Mouse (Mus musculus) cerebellum, adult 9-11 months (tissue): ENCODE data around the gene Cryab.
A peak's percentile ranks its signal among the peaks of the same experiment; 100 is the strongest.

Experiments used
- DNase-seq: peaks from one replicate; pipeline ENCODE4 v3.0.0; 2022

The Cryab gene

DNA sequence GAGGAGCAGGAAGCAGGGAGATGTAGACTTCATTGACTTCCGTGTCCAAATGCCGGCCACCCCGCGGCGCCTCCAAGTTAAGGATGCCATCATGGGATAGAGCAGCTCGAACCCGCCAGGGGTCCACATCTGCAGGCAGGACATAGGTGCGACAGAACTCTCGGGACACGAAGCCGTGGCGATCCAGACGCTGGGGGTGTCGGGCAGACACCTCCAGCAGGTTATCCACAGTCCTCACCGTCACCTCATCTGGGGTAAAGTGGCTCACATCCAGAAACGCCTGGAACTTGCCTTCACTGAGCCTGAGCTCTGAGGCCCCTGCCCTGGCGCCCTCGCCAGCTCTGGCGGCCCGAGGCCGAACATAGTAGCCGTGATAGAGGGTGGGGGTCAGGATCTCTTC is at the start of gene Cryab:
Cryab (plus strand) TSS at position 3 of the 400 bp plus-strand sequence.
- DNase-seq, result no peak

DNA sequence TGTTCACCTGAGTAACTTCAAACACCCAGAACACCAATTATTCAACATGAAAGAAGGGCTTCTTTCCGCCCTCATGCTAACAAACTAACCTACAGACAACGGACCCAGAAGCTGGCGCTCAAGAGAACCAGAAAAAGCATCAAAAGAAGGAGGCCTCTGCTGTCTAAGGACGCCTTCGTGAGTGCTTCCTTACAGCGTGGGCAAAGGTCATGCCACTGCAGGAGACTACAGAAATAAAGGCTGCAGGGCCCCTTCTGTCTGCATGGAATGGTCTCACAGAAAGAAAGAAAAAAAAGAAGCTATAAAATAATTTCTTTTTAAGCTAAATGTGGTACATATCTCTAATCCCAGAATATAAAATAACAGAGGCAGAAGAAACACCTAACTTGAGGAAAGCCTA is 46.2 kb upstream of the Cryab start:
- DNase-seq, result no peak

DNA sequence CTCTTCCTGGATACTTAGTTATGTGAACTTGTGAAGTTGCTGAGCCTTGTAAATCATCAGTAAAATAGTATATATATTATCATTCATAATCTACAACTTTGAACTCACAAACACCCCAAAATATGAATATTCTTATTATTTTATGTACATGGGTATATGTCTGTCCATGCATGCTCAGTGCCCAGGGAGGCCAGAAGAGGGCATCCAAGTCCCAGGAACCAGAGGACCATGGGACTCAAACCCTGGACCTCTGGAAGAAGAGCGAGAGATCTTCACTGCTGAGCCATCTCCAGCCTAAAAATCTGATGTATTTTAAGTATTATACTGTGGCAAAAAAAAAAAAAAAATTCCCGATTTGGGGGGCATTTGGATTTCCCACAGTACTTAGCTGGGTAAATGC is 42.0 kb upstream of the Cryab start:
- DNase-seq, result no peak

DNA sequence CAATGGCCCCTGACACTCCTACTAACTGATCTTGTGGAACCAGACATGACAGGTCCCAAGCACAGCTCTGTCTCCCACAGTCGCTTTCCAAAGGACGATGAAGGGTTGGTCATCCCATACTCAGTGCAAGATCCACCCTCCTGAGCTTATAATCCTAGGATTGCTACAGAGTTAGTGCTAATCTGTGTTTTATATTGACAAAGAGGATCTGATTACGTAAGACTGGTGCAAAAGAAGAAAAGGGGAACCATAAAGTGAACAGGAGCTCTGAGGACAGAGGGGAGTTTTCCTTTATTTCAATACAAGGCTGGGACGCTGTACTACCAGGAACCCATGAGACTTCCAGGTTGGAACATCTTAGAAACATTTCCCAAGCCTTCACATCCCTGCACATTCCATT is 39.8 kb upstream of the Cryab start:
- no peak for DNase-seq

DNA sequence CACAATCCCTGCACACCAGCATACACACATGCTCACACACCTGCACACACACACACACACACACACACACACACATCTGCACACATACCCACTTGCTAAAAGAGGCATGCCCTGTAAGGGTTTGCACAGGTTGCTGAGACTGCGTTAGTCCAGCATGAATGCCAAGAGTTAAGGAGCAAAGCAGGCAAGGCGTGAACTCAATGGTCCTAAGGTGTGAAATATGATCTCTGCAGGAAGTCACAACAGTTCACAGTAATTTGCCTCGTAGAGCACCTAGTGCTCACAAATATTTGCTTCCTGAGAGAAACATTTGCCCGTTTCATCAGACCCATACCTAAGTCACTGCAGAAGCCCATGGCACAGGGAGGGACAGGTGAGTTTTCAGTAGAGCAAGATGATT is 36.9 kb upstream of the Cryab start:
- DNase-seq, result no peak

DNA sequence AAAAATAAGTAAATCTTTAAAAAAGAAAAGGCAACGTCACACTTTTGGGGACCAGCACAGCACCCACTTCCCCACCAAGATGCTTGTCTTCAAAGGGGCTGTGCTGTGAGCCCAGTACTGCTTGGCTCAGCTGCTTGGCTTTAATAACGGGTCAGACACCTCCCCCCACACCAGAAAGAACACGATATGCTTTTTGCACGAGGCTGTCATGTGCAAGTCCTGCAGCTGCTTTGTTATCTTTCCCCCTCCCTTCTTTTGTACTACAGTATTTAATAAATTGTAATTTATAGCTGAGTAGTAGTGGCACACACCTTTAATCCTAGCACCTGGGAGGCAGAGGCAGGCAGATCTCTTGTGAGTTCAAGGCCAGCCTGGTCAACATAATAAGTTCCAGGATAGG is 32.2 kb upstream of the Cryab start:
- DNase-seq, result no peak

DNA sequence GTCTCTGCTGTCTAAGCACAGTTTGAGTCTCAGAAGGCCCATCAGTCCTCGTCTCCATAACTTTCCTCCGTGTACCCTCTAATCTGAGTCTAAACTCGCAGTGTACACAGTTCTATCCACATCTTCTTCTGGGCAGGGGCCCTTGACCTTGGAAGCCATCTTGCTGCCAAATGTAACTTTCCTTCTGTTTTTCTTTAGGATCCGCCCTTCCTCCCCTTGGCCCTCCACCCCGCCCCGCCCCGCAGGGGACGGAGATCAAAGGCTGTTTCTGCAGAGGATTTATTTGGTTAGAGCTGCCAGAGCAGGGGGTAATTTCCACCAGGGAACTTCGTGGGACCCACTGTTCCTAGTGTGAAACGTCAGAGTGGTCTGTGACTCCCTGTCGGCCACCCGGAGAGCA is 30.1 kb upstream of the Cryab start:
- no peak for DNase-seq

DNA sequence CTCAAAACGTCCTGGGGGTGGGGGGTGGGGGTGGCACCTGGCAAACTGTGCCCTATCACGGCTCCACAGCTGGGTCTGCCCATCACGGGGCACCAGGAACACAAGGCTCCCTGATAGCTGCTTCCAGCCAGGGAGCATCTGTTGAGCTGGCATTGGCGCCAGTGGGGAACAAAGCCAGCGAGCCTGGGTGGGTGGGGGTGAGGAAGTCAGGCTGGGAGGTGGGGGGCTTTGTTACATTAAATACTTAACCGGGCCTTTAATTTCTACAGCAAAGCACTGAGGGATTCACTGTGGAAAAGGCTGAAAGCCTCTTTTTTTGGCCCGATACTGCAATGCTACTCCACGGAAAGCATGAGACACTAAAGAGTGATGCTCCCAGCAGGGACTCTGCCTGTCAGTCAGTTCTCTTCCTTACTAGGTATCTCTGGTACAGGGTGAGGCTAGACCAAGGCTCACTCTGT is 28.6 kb upstream of the Cryab start:
- DNase-seq, result peak; percentile 67

DNA sequence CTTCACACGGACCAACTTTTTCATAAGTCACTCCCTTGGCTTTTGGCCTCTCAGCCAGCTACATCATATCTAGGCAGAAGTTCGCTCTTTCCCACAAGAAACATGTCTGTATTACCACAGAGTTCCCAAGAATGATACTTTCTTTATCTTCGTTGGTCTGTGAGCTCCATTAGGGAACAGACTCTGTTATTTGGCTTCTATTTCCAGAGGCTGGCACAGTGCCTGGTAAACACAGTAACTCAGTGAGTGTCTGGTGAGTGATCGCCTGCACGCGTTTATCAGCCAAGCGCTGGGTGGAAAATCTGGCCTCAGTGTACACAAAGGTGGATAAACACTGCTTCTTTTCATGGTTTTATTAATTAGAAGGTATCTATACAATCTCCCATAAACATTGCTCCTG is 27.7 kb upstream of the Cryab start:
- peak; percentile 88 for DNase-seq

DNA sequence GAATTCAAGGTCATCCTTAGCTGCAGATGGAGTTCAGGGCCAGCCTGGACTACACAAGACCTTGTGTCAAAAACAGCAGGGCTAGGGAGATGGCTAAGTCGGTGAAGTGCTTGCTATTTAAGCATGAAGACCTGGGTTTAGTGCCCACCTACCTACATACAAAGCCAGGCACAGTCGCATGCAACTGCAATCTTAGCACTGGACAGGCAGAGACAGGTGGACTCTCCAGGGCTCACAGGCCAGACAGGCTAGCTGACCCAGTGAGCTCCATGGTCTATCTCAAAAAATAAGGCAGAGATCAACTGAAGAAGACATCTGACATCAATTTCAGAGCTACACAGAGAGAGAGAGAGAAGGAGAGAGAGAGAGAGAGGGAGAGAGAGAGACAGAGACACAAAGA is 27.0 kb upstream of the Cryab start:
- no peak for DNase-seq

DNA sequence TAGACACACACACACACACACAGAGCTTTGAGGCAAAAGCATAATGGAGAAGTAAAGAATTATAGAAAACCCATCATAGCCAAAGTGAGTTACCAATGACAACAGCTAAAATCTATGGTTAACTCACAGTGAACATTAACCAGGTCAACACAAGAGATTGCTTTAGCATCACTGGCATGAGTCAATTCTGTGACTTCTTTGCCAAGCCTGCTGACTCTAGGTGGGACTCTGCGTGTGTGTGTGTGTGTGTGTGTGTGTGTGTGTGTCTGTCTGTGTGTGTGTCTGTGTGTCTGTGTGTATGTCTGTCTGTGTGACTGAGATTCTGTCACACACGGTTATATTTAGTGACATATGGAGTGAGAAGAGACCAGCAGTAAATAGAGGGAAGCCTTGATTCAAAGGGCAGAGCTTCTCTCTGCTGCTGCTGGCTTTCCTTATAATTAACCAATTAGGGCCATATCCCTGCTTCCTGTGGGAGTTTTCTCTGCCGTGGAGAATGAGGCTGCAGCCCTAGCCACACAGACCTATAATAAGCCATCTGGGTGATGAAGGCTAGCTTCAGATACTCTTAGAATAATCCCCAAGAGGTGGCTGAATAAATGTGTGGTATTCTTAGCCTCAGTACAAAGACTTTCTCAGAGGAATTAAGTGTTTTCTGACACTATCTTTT is 26.3 kb upstream of the Cryab start:
- no peak for DNase-seq

DNA sequence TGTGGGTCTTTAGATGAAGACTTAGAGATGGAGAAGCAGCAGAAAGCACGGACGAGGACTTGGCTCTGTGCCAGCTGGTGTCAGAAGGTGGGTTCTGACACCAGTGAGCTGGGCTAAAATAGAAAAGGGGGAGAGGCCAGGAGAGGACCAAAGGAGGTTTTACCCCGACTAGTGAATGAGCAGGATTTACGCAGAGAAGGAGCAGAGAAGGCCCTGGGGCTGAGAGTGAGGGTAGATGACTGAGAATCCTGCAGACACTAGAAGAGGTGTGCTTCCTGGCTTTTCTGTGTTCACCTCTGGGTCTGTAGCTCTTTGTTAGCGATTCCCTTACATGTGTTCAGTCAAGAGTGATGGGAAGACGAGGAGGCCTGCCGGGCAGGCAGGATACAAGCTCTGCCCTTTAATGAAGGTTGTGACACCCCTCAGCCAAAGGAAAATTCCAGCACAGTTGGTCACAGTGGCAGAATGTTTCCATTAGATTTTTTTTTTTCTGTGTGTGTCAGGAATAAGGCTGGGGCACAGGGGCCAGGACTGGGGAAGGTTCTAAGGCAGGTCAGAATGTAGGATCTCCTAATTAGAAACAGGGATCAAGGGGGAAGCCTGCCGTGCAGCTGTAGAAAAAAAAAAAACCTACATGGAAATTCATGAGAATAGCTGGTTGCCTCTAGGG is 25.1 kb upstream of the Cryab start:
- peak; percentile 71 for DNase-seq

DNA sequence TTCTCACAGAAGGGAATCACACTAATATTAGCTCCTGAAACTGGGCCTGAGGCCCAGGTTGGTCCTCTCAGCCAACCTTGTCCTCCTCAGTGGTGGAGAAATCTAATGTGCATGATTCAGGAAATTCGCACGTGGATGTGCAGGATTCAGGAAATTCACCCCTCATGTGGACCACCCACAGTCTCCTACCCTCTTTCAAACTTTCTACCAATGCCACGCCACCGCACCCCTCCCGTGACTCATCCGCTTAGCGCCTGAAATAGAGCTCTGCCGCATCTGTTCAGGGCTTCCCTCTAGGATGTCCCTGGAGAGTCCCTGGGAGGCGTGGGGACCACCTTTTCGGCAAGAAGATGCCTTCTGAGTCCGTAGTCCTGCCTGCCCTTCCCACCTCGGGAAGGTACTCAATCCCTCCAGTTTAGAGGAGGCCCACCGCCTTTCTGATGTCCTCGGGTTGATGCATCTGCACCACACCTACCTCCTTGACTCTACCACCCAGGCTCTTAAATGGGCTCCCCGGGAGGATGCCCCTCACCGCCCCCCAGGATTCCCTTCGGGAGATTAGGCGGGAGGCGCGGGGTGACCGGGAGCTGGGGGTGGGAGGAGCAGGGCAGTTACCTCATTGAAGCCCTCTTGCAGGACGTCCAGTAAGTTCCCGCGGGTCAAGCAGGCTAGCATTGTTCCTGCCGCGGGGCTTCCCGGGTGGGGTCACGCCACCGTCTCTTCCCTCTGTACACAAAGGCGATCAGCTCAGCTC is 23.8 kb upstream of the Cryab start:
- DNase-seq, result peak; percentile 74

DNA sequence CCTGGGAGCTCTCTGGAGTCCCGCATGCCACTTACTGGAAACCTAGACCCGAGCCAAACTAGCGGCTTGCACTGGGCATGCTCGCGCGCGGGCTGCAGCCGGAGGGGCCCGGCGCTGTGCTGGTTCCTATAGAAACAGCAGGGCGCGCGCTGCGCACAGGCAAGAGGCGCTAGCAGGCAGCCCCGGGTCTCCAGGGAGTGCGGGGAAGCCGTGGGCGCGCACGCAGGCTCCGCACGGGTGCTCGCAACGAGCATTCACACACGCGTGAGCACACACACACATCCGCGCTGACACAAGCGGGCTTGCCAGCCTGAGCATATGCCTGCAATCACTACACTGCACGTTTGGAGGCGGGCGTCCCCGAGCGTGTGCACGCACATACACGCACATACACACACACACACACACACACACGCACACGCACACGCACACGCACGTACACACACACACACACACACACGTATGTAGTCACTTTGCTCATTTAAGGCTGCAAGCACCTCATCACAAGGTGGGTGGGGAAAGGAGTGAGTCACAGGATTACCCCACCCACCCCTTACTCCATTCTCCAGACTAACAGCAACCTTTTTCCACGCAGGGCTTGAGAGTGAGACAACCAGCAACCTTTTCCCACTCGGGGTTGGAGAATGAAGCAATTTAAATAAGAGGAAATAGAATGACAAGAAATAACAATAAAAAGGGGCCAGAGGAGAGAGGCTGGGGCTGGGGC is 23.0 kb upstream of the Cryab start:
- peak; percentile 88 for DNase-seq

DNA sequence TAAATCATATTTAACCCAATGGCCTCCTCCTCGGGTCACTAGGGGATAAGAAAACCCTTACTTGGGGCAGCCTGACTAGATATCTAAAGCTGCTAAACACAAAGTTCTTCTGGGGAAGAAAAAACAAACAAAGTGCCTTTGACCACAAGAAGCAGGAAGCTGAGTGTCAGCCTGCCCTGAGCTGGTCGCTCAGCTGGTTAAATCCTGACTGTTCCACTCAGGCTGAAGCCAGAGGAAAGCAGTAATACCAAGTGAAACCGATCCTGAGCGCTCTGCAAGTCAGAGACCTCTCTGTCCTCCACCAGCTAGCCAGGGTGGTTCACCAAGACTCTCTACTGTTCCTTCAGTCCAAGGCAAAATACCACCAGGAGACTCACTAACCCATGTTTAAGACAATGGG is 21.5 kb upstream of the Cryab start:
- no peak for DNase-seq

DNA sequence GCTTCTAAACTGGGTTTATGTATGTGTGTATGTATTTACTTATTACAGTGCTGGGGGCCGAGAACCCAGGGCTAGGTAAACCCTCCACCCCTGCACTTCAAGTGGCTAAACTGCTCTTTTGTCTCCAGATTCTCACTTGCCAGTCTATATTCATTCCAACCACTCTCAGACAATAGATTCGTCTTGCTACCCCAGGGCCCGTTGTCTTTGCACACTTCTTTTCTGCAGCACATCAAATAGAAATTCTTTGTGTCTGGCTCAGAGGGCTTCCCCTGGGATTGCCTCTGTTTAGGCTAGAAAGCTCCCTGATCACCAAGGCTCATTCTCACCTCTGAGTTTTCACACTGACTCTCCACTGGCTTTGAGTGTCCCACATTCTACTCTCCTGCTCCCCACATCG is 18.6 kb upstream of the Cryab start:
- DNase-seq, result no peak

DNA sequence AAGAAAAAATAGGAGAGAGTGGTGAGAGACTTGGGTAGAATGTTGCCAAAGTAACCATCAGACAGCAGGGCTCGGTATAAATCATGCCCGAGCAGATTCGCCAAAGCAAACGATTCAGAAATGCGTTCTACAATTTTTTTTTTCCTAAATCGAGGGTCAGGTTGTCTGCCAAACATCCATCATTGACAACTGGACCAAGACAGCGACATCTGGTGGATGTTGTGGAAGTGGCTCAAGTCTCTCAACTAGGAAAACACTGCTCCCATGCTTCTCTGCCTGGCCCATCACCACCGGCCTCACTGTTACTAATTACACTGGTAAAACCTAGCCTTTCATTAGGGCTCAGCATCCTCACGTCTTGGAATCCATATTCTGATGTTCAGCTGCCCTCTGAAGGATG is 16.1 kb upstream of the Cryab start:
- peak; percentile 71 for DNase-seq

DNA sequence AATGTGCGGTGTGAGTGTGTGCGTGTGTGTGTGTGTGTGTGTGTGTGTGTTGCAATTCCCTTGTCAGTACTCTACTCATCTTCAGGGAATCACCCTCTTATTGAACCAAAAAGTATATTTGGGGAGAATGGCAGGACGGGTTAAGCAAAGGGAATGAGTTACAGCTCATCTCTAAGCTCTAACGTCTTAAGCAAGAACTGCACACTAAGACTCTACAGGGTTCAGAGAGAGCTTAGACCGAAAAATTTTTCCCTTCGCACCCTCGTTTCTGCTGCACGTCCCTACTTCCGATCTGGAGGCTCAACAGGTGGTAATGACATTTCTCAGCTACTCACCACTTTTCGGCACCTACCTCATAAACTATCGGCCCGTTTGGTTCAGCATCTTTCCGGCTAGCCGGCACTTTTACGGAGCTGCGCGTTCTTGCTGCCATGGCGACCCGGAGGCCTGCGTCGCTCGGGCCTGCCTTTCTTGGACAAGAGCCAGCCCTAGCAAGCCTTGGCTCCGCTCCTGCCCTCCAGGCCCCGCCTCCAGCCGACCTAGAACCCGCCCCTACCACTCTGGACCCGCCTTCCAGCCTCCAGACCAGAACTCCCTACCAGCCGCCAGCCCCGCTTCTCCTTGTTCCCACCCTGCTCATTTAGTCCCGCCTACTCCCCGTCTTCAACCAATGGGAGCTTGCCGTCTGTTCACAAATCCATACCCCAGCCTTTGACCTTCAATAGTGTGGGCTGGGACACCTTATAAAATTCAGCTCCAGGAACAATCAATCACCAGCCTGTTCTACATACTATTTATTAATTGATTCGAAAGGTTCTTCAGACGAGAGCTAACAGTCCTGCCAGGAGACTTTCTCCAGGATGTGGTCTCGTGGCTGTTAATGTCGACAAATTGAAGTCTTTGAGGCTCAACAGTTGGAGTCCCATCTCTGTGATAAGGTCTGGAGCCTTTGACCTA is 11.9 kb upstream of the Cryab start, which contains the start of gene Dixdc1:
Dixdc1 (minus strand) TSS at position 604 of the 957 bp plus-strand sequence.
- peak; percentile 89 for DNase-seq

DNA sequence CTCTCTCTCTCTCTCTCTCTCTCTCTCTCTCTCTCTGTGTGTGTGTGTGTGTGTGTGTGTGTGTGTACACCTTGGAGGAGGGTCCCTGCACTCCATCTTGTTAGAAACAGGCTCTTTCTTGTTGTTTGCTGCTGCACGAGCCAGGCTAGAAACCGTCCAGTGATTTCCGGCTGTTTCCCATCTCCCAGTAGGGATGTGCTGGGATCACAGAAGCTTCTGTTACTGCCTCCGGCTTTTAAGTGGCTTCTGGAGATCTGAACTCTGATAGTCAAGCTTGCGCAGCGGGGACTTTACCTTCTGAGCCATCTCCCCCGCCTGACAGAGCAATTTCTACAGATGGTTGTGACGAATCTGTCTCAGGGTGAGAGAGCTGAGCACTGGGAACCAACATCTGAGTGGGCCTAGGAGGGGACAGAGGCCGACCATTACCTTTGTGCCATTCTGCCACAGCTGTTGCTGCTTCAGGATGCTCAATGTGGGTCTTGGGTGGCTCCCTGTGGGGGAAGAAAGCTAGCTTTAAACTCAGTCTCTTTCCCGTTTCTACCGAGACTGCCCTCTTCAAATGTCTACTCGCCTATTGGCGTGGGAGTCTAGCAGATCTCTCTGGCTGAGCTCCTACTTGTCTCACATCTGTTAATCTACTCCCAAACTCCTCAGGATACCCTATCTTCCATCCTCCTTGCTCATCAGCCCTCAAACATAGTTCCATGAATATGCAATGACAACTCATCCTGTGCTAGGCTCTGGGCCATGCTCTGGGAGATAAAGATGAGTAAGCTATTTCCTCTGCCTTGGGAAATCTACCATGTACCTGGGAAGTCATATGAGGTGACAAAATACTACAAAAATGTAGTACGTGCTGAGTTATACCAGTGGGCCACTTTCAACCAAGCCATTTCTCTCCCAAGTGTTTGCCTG is 10.0 kb upstream of the Cryab start:
- no peak for DNase-seq

DNA sequence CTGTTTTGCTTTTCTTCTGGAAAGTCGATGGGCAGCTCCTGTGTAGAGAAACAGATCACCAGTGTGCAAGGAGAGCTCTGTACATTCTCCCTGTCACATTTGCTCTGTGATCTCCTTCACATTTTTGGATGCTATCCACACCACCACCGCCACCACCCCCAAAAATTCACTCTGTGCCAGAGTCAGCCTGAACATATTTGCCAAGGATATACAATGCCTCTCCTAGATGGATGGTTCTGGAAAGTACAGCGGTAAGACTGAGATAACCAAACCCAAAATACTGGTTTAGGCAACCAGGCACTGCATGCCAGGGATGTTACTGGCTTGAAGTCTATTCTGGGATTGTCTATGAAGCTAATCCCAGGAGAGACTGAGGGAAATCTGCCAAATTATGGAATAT is 8.9 kb upstream of the Cryab start:
- no peak for DNase-seq

DNA sequence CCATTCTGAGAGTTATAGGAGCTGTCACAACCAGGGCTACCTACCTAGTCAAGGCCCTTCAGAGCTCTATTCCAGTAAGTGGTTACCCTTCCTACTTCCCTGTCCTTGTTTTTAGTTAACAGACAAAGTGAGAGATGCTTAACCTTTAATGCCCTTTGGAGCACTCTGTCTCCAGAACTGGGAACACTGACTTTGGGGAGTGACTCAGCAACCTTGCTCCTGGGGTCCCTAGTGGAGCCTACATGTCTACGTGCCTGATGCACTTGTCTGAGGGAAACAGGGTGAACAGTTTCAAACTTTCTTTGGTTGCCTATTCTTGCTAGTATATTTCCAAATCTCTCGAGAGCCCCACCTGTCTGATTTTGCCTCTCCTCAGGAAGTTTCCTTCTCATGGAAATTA is 8.4 kb upstream of the Cryab start:
- DNase-seq, result no peak
